Mouse (Mus musculus): Measurements from ENCODE around the gene Lrpprc.

DNA sequence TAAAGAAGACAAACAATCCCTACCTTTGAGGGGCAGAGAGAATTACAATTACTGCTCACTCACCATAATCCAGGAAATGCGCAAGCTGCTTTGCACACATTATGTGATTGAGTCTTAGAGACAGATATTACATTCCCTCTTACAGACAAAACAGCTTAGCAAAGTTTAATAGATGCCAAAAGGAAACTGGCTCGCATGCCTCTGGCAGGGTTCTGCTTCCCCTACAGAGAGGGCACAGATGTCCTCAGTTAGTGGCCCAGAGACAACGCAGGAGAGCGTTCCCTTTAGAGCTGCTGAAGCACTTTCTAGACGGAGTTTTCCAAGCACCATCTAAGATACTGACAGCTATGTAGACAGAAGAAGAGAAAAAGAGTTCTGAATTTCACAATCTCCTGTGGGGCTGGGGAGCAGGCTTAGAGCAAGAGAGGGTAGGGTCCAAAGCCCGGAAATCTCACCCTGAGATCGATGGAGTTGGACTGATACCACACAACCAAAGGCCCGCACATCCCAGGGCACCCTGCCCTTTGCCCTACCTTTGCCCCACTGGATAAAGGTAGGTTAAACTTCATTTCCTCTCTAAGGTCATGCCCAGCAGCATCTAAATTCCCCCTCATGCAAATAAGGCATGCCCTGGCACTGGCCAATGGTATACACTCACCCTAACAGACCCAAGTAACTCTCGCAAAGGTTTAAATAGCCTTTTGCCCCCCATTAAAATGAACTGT lies 52.4 kb downstream of the Lrpprc start:
- TF ChIP-seq CTCF (IDR thresholded peaks at IDR 0.05; ENCODE audit: extremely low read depth, insufficient read depth, low read length), result no peak
- no peak for TF ChIP-seq POLR2A (IDR thresholded peaks at IDR 0.05; ENCODE audit: extremely low read depth, insufficient read depth, low read length)
